Mouse (Mus musculus) heart, adult 2 months (tissue): ENCODE data around the gene Gzmm.
A peak's percentile ranks its signal among the peaks of the same experiment; 100 is the strongest.

Source experiments
- CTCF ChIP-seq: fragments of 200-600 bp; IDR thresholded peaks from 2 replicates; pipeline ENCODE4 v1.8.1; 2022; ENCODE audit warnings: antibody characterized with exemption, mild to moderate bottlenecking, moderate library complexity
- EP300 ChIP-seq: fragments of 200-500 bp; IDR thresholded peaks from 2 replicates; pipeline ENCODE4 v1.6.1; 2011; ENCODE audit warnings: low read depth, low read length, control low read depth; ENCODE audit not compliant: insufficient read depth
- POLR2A ChIP-seq: fragments of 200-500 bp; IDR thresholded peaks from 2 replicates; pipeline ENCODE4 v1.6.1; 2011; ENCODE audit warnings: mild to moderate bottlenecking, low read depth, low read length, control low read depth; ENCODE audit not compliant: insufficient read depth

- TF ChIP-seq CTCF (no peak), EP300 (peak; percentile 90), POLR2A (0 out of 2 replicates have a peak, but pooled peaks have one; percentile 4)
Measured at GRCm38 (mm10) chr10:79701443-79702129, 12.8 kb downstream of the Gzmm start.
